Mouse (Mus musculus): Measurements from ENCODE around the gene Nectin4.

Nectin4 gene

DNA sequence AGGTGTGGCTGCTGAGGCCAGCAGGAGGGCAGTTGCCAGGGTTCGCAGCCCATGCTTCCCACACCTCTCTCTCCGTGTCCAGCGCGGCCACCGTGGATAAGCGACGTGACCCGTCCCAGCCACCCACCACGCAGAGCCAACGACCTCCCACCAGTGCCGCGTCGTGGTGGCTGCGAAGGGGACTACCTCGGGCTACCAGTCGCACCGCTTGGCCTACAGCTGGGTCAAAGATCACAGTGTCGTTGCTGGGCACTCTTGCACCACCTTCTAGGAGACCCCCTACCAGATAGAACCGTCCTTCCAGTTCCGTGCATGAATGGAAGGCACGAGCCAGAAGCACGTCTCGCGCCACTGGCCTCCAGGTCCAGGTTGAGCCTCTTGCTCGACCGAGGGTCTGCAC, 9.6 kb upstream of the Nectin4 start:
- DNase-seq (ENCODE audit: low spot score), result no peak

DNA sequence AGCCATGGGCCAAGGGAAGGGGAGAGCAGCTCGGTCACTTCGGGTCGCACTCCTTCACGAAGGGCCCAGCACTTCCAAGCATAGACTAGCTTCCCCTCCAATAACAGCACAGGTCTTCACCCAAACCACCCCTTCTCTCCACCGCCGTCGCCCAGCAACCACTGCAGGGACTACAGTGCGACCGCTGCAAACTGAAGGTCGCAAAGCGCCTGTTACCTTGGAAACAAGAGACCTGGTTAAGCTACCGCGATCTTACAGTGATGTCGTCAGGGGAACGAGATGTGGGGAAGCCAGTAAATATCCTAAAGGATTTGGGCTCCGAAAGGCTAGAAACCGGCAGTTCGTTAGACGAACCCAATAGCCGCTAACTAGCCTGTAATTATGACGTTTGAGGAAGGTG, 9.2 kb upstream of the Nectin4 start, which contains the start of gene Klhdc9:
Gene Klhdc9, minus strand, starts transcription at position 143 of the 400 bp plus-strand sequence.
- DNase-seq (ENCODE audit: low spot score), result peak; percentile 88

DNA sequence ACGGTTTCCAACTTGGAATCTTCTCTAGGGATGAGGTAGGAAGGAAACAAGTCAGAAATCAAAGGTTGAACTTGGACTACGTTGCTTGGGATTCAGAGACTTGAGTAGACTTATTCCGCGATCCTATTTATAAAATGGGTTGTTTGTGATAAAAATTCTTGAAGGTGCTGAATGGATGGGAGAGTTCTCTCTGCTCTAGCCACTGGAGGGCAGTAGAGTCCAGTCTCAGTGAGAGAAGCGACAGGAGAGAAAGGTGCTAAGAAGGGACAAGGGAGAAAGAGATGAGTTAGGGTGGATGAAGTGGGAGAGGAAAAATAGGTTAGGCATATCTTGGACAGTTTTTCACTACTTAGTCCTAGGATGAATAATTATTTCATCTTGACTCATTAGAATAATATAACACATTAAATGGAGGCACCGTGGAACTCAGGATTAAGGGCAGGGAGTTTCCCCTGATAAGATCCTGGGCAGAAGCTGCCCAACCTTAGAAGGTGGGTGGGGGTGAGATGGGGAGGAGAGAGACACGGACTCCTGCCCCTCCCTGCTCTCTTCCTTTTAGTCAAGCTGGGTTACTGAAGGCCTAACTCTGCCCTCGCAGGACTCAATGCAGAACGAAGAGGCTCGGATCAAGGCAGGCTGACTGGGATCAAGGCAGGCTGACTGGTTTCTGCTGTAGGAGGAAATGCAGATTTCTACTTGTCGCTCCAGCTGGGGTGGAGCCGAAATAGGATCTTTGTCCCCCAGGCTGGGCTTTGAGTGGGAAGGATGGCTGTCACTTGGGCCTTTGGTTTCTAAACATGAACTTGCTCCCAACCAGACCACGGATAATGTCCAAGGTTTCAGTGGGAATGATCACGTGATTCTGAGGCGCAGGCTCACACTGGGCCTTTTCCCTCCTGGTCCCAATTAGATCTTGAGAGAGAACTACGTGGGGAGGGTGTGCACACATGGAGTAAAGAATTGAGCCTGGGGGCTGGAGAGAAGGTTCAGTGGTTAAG, 8.5 kb upstream of the Nectin4 start:
- DNase-seq (ENCODE audit: low spot score), result peak; percentile 90

DNA sequence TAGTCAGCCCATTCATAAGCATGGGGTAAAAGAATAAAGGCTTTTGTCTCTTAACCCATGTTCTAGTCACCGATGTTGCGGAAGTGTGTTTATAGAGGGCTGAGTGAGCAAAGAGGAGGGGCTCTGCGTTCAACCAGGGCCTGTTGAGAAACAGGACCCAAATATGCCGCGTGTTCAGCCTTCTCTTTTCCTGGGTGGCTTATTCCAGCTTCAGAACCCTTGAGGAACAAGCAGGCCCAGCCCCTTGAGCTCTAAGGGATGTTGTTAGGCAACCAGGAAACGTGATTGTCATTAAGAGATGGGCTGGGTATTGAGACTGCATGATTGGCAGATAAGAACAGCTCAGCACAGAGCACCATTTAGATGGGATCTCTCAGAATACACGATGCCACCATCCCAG, 4.0 kb upstream of the Nectin4 start:
- DNase-seq (ENCODE audit: low spot score), result no peak

DNA sequence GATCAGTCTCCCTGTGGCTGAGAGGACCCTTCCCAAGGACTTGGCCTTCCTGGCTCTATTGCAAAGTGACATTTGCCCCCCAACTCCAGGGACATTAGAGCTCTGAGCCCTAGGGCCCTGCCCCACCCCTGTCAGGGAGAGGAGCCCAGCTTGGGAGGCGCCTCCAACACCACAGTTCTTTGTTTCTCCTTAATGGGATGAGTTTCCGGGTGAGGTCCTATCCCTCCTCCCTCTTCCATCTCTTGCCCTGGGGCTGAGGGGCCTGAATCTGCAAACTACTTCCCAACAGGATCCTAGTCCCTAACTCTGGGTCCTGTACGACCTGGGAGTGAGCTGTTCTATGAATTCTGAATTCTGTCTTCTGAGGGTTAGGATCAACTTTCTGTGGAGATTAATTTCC, 3.0 kb downstream of the Nectin4 start:
- no peak for DNase-seq (ENCODE audit: low spot score)

DNA sequence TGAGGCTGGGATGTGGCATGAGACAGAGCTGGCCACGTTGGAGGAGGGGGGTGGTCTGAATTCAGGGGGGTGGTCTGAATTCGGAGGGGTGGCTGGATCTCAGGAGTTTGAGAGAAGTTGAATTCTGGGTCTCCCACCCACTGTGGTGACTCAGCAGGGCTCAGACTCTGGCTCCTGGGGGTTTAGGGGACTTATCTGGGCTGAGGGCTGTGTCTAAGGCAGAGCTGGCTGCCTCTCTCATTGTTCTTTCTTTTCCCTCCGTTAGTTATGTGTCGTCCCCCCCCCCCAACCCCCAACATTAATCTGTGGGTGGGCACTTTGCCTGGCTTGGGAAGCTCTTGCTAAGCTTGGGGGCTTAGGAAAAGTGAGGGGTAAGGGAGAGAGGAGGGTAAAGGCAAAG, 4.0 kb downstream of the Nectin4 start:
- no peak for DNase-seq (ENCODE audit: low spot score)

DNA sequence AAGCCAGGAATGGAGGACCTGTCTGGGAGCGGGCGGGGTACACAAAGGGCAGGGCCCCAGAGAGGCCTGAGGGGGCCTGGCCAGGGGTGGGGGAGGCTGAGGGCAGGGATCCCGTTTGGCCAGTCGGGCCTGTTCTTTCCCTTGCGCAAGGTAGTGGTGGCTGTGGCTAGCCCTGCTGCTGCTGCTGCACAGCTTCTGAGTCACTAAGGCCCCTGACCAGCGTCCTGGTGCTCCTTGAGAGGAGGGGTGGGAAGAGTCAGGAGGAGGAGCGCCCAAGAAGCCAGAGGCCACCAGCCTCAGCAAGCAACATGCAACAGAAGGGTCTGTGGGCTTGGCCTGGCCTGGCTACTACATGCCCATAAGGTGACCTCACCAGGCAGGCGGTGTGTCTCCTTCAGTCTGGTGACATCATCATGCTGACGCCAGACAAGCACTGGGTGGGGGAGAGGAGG, 5.8 kb downstream of the Nectin4 start:
- DNase-seq (ENCODE audit: low spot score), result no peak

DNA sequence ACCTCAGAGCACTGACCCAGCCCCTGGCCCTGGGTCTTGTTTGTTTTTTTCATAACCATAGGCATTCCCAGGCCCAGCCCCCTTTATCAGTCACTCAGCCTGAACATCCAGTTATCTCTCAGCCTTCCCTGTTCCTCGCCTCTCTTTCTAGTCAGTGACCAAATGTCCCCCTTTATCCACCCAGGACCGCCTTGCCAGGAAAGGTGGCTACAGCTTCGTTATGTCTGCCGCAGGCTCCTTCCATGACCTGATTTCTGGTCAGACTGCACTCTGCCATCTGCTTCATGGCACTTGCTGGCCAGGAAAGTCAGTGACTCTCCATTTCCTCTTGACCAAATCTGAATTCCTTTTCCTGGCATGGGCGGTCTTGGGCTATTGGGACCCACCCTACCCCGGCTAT, 8.4 kb downstream of the Nectin4 start:
- no peak for DNase-seq (ENCODE audit: low spot score)

DNA sequence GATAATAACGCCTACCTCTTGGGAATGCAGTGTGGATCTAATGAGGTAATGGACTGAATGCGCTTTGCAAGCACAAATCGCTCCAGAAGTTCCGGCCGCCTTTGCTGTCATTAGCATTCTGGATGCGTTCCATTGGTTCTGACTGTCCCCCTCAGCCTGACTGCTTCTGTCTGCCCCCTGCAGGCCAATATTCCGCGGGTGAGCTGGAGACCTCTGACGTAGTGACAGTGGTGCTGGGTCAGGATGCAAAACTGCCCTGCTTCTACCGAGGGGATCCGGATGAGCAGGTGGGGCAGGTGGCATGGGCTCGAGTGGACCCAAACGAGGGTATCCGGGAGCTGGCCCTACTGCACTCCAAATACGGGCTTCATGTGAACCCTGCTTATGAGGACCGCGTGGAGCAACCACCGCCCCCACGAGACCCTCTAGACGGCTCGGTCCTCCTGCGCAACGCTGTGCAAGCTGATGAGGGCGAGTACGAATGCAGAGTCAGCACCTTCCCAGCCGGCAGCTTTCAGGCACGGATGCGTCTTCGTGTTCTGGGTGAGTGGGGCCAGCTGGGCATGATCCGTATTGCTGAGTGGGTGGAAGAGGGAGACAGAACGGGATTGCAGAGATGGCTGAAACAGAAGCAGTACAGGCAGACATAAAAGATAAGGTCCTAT, 10.2 kb downstream of the Nectin4 start:
- DNase-seq (ENCODE audit: low spot score), result peak; percentile 83

DNA sequence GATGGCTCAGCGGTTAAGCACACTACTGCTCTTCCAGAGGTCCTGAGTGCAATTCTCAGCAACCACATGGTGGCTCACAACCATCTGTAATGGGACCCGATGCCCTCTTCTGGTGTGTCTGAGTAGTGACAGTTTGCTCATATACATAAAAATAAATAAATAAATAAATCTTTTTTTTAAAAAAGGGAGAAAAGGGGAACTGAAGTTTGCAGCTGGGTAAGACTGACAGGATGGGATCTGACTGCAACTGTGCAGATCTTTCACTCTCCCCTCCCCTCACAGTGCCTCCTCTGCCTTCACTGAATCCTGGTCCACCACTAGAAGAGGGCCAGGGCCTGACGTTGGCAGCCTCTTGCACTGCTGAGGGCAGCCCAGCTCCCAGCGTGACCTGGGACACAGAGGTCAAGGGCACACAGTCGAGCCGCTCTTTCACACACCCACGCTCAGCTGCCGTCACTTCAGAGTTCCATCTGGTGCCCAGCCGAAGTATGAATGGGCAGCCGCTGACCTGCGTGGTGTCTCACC, 12.3 kb downstream of the Nectin4 start:
- DNase-seq (ENCODE audit: low spot score), result no peak

DNA sequence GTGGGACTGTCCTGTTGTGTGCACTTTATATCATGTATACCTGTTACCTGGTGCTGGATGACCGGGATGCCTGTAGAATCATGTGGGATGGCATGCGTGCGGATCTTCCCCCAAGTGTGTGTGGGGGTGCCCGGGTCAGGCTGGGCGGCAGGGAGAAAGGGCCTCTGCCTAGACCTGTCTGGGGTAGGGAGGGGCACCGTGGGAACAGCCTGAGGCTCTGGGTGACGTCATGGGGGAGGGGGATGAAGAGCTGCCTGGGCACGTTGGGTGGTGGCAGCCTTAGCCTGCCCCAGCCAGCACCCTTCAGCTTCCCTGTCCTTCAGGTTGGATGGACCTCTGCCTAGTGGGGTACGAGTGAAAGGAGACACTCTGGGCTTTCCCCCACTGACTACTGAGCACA, 14.5 kb downstream of the Nectin4 start:
- DNase-seq (ENCODE audit: low spot score), result no peak

DNA sequence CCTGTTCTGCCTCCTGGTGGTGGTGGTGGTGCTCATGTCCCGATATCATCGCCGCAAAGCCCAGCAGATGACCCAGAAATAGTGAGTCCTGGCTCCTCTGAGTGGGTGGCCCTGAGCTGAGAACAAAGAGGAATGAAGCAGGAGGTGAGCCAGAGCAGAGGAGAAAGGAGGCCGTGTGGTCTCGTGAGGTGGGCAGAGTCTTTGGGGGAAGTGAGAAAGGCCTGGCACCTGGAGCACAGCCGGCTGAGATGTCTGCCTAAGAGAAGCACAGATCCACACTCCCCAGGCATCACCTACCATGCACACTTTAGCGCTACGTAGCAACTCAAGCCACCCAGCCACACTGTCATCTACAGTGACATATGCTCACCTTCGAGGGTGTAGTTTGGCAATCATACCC, 15.3 kb downstream of the Nectin4 start:
- peak; percentile 26 for DNase-seq (ENCODE audit: low spot score)

DNA sequence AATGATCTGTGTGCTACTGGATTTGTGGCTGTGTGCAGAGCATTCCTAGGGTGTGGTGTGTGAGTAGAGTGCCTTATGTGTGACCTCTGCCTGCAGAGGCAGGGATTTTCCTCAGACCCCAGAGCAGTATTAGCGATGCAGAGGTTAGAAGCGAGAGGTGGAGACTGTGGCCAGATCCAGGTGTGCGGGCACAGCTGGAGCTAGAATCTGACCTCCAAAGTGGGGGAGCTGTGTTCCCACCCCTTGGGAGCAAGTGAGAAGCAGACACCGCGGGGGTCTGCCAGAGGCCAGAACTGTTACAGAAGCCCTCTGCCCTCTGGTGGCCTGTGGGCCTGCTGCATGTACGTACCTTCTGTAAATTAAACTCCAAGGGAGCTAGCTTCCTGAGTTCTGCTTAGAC, 17.2 kb downstream of the Nectin4 start:
- peak; percentile 69 for DNase-seq (ENCODE audit: low spot score)

DNA sequence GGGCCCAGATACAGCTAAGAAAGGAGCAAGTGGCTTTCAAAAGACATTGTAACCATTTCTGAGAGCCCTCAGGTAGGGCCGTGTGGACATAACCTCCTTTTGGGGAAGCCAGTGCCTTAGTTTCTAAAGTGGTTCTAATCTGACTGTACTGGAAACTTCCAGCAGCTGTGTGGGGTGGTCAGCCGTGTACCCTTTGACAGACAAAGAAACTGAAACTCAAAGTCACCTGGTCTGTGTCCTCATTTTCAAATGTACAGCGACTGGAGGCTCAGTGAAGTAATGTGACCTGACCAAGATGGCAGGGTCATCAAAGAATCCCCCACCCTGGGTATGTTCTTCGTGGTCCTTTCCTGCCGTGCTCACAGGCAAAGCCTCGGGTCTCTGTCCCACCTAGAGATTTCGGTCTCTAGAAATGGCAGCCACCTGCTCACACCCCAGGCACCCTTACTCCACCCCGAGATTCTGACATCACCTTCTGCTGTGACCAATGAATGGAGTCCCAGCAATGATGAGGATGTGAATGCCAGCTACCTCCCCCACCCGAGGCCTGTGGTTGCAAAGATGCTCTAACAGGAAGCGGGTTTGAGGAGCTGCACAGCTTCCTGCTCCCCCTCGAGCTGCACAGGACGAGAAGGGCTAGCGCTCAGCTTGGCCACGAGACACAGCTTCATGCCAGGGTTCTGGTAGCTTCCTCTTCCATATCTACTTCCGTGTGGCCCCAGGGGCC, 18.6 kb downstream of the Nectin4 start, which contains the start of gene Arhgap30:
Gene Arhgap30, plus strand, starts transcription at position 579 of the 727 bp plus-strand sequence.
- DNase-seq (ENCODE audit: low spot score), result no peak

DNA sequence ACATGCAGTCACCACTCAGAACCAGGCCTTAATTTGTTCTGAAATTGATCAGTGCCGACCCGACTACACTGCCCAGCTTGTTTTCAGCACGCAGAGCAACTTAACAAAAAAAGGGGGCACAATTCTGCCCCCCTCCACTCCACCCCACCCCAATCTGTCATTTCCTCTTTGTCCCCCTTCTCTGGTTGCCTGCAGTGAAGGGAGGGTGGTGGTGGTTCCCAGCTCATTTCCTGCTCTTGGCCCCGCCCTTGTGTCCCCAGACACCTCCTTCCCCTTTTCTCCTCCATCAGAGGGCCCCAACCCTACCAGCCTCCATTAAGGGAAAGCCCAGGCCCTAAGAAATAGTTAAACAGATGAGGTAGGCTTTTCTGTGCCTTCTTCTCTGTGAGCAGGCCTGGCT, 20.2 kb downstream of the Nectin4 start:
- DNase-seq (ENCODE audit: low spot score), result no peak

DNA sequence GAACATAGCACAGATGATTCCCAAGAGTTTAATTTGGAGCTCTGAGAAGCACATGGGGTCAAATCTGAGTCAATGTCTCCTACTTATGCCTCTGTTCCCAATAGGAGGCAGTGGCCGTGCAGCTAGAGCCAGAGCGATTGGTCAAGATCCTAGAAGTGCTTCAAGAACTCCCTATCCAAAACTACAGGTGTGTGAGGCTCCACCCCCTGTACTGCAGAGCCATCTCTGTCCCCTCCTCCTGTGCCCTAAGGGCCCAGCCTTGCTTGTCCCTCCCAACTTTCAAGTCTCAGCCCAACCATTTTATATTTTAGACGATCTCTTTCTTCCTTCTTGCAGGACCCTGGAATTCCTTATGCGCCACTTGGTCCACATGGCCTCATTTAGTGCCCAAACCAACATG, 31.9 kb downstream of the Nectin4 start:
- DNase-seq (ENCODE audit: low spot score), result no peak

DNA sequence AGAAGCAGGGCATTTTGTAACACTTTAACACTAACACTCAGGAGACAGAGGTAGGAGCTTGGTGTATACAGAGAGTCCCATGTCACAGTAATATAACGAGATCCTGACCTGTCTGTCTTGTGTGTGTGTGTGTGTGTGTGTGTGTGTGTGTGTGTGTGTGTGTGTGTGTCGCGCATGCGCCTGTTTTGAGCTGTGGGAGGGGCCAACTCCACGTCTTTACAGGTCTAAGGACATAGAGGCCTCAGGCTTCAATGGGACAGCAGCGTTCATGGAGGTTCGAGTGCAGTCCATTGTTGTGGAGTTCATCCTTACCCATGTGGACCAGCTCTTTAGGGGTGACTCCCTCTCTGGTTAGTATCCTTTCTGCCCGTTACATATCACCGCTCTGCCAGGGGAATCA, 33.1 kb downstream of the Nectin4 start:
- DNase-seq (ENCODE audit: low spot score), result no peak

DNA sequence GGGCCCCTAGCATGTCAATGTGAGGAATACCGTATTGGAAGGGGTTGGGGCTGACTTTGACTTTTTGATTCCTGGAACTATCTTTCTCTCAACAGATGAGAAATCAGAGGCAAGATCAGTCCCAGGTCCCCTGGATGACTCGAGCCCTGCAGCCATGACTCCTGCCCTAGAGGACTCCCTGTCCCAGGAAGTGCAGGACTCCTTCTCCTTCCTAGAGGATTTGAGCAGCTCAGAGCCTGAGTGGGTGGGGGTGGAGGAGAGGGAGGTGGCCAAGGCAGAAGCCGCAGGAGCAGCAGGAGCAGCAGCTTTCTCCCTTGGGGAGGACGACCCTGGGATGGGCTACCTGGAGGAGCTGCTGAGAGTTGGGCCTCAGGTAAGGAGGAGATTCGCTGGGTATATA, 37.4 kb downstream of the Nectin4 start:
- no peak for DNase-seq (ENCODE audit: low spot score)

DNA sequence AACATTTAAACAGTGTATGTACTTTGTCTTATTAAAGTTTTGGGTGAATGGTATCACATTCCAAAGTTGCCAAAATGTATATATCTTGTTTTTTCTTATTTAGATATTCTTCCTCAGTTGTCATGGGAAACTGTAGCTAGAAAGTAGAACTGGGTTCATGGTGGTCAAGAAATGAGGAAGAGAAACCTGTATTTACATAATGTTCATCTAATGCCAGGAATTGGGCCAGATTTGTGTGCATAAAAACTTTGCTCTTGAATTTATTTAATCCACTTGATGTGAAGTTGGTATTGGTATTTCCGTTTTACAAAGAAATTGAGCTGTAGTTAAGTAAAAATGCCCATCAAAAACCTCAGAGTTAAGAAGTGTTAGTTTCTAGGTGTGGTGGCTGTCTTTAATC, 40.3 kb downstream of the Nectin4 start:
- DNase-seq (ENCODE audit: low spot score), result no peak

DNA sequence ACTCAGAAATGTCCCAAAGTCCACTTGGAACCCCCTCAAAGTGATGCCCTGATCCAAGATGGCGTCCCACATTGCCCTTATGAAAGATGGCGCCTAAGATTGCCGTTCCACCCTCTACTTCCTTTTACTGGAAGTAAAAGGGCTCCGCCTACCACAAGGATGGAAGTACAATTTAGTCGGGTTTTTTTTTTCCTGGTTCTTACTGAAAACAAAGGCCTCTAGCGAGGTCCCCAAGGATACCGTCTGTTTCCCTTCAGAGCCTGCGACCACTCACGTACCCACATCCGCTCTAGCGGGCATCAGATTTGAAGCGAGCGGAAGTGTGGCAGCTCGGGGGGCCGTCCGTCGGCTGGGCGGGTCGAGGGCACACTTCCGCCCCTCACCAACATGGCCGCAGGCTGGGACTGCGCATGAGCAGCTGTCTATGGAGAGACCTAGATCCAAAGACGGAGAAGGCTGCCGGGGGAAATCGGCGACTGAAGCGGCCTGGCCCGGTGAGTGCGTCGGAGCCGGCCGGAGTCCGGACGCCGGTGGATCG, 41.1 kb downstream of the Nectin4 start, which contains the start of gene Usf1:
Gene Usf1, plus strand, starts transcription at position 367 of the 538 bp plus-strand sequence.
- peak; percentile 97 for DNase-seq (ENCODE audit: low spot score)

DNA sequence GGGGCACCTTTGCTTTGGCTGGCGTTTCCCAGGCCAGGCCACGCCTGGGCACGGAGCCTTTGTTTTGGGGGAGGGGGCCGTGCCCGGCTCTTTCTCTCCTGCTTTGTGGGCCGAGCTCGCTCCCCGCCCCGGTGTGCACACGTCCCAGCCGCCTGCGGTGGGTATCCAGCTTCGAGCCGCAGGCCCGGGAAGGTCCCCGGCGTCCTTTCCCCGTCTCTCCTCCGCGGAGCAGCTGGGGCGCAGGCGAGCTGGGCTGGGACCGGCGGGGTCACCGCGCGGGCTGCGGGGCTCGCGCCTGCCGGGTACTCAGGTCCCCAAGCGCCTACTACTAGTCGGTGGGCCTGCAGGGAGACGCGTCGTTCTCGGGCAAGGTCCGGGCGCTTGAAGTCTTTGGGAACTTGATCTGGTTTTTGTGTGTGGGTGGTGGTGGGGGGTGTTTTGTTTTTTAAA, 41.6 kb downstream of the Nectin4 start:
- DNase-seq (ENCODE audit: low spot score), result no peak

DNA sequence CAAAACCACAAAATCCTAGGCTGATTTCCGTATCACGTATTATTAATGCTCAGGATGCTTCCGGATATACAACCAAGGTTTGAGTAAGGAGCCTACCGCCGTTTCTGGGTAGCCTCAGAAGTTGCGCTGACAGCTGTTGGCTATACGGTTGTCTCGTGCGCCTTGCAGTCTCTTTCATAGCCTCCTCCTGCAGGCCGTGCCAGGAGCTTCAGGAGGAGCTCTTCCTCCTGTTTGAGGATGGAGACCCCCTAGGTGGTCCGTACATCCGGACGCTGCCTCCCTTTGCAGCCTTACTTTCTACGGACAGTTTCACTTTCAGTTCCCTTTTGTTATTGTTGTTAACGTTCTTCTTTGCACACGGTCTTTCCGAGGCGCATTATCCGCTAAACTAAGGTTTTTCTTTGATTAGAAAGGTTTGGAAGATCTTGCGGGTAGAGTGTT, 42.1 kb downstream of the Nectin4 start:
- peak; percentile 62 for DNase-seq (ENCODE audit: low spot score)

Data from retina, embryonic 14.5 days (tissue).